Mouse (Mus musculus): ENCODE measurements around the gene Cant1.
A peak's percentile ranks its signal among the peaks of the same experiment; 100 is the strongest.

Cant1 gene

DNA sequence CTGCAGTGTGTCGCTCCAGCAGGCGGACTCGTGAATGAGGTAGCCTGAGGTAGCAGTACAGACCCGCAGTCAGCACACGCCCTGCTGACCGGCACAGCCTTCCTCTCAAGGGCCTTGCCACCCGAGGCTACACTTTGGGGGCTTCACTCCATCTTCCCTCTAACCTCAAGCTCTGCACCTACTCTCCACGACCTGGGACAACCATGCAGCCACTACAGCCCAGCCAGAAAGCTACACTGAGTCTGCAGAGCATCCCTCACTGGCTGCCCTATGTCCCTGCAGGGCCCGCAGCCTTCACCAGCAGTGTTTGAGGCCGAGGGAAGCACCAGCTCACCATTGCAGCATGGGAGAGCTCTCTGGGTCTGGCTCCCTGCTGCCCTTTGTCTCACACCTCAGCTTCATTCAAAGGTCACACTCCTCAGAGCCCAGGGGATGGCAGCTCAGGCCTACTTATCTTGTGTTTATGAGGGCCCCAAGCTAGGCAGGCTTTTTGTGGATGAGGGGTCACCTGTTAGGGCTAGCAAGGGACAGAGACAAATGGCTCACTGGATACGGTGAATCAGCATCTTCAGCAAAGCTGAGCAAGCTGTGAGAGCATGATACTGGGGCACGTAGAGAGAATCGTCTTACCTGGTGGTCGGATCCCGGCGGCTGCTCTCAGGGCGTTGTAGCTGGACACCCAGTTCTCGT is 10.7 kb downstream of the Cant1 start:
- DNase-seq (ENCODE audit: low spot score in 2 of 2) = peak in 1 of 2 experiments; percentile 17

DNA sequence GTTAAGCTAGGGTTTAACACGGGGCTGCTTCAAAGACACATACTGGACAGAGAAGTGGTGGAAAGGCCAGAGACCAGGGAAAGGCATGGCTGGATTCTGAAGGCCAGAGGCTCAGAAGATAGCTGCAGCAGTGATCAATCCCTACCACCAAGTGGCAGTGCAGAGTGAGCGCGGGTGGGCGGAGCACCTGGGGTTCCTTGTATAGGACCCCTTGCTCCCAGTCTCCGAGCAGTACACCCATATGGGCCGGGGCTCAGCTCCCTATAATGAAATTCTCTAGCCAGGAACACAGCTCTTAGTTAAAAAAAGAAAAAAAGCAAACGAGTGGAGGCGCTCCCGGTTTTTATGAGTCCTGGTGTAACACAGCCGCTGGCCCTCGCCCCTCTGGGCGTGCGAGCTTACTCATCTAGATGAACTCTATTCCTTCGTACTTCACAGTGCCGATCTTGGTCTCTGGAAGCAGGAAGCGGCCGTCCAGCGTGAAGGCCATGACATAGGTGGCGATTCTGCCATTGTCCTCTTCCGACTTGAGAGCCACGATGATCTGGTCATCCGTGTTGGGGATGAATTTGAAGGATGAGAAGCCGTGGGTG is 11.5 kb downstream of the Cant1 start:
- peak in 1 of 2 experiments; percentile 51 for DNase-seq (ENCODE audit: low spot score in 2 of 2)

DNA sequence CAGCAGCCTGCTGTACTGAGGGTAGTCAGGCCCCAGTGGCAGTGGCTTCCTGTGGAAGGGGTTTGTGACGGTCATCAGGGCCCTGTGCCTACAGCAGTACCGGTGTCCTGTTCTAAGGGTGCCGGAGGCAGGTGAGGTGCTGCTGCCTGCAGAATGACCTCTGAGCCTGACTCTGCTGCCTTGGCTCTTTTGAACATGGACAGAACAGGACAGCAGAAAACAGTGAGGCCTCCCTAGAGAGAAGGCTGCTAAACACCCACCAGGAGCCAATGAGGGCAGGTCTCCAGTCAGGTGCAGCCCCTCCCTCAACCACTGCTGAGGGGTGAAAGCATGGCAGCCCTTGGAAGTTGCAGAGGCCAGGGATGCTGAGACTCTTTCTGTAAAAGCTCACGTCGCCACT is 12.4 kb downstream of the Cant1 start:
- DNase-seq (ENCODE audit: low spot score in 2 of 2) = peak in 1 of 2 experiments; percentile 19

DNA sequence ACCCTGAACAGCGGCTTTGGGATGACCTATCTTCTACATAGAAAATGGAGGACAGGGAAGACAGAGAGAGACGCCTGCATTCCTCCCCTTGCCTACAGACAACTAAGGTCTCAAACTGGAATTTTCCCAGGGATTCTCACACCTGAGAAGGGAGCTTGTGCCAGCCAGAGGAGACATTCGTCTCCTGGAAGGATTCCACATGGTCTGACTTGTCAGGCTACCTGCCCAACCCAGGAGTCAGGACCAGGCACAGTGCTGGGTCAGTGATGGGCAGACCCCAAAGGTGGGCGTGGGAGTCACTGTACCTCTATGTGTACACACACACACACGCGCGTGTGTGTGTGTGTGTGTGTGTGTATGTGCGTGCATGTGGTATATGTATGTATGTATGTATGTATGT is 13.6 kb downstream of the Cant1 start:
- DNase-seq (ENCODE audit: low spot score in 2 of 2) = peak; percentile 18 to 22

DNA sequence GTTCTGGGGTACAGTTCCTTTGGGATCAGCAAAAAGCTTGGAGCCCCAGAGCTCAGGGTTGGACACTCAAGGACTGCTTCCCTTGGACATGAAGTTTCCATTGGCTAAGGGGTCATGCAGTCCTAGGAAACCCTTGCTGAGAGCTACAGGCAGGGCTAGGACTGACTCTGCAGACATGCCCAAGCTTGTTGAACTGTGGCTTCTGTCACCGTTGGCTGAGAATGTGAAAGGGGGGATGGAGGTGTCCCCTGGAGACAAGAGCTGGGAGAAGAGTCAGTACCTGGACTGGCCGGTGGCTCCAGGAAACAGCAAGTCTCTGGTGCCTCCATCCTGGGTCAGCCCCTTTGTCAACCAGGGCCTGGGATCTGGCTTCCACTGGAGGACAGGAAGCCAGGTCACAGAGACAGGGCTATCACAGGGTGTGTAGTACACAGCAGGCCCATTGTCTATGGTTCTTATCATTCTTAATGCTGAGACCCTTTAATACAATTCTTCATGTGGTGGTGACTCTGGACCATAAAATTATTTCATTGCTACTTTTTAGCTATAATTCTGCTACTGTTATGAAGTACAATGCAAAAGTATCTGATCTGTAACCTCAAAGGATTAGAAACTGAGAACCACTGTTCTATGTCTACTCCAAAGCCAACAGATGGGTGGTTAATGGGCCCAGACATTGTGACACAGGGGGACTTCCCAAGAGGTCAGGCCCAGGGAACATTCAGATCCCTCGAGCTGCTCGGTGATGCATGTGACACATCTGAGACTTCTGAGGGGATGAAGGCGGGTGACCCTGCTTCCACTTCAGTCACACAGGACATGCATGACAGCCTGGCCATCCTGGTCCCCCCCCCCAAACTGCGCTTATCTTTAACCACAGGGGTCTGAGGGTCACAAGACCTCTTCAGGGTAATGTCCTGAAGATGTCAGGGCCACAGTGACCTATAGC is 14.7 kb downstream of the Cant1 start:
- DNase-seq (ENCODE audit: low spot score in 2 of 2) = peak; percentile 16 to 20

DNA sequence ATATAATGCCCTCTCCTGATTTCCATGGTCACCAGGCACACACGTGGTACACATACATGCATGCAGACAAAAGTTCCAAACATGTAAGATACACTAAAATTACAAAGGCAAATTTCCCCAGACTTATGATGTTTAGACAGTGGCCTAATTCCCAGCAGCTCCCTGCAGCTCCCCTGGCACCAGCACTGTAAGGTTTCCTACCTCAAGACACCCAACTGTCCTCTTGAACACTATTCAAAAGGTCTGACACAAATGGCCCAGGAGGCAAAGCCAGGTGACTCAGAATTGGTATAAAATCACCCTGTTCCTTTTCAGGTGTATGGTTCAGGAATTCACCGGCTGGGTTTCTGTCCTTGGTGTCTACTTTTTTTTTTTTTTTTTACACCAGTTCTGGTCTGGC is 15.7 kb downstream of the Cant1 start:
- DNase-seq (ENCODE audit: low spot score in 2 of 2) = peak; percentile 10 to 17

DNA sequence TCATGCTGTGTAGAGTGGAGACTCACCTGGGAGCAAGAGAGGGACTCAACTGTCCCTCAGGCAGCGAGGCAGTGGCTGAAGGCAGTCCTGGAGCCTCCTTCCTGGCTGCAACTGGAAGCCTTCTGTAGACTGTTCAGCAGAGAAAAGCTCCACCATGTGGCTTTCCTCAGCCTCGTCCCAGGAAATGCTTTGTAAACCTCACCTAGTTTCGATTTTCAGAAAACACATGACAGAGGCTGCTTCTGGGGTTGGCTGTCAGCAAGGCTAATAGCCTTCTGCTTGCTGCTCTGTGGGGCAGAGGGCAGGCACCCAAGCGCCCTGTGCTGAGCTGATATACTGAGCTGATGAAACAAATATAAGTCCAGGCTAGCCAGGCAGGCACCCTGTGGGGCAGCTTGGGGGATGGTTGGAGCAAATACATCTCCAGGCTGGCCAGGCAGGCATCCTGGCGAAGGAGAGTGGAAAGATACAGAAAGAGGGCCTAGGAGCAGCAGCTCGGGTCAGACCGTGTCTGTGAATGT is 17.1 kb downstream of the Cant1 start, which contains the start of gene Lgals3bp:
TSS of gene Lgals3bp (minus strand) at position 333 of the 521 bp plus-strand sequence.
- DNase-seq (ENCODE audit: low spot score in 2 of 2) = peak; percentile 76 to 78

DNA sequence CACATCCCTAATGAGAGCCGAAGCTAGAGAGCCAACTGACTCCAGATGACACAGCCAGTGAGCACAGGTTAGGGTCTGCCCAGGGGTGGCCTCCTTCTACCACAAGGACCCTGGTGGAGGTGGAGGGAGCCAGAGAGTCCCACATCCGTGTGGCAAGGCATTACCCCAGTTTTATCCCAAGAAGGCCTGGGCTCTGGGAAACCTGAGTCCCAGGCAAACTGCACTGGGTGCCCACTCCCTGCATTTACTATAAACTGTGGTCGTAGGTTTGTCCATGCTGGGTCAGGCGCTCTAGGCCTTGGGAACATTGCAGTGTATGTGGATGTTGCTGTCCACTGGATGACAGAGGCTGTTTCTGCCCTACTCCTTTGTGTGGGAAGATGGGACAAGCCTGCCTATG is 17.7 kb downstream of the Cant1 start:
- peak; percentile 19 to 25 for DNase-seq (ENCODE audit: low spot score in 2 of 2)

DNA sequence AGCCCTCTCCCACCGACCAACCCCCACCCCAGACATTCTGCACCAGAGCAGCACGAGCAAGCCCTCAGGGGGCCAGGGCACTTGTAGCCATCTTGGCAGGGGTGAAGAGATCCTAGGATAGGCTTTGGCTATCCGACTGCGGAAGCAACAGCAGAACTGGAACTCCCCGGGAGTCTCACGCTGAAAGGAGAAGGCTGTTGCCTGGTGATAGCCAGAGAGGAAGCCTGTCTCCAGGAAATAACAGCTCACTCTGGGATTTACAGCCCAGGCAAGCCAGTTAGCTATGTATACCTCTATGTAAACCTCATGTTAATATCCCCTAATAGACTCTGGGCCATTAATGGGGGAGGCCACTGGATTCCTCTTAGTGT is 18.3 kb downstream of the Cant1 start:
- peak; percentile 43 to 56 for DNase-seq (ENCODE audit: low spot score in 2 of 2)

DNA sequence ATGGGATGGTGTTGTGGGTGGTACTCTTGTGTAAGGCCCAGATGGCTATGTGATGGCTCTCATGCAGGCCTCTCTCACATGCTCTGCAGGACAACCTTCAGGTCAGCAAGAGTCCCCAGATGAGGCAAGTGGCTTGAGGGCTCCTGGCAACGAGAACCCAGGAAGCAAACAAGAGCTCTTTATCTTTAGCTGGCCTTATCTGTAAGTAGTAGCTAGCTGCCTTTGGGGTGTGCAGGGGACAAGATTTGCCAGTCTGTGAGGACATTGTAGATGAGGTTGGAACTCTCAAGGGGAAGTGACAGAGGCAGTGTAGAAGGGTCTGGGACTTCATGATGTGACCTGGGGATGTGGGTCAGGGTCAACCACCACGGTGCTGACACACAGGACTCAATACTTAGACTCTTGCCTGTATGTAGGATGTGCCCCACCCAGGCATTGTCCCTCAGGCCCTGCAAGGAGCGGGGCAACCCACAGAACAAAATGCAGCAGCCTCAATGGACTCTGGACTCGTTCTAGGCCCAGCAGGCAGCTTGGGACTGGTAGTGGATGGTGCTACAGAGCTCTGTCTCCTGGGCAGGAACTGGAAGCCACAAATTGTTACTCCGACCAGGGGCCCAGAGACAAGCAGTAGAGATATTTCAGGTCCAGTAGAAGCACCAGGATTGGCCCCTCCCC is 18.9 kb downstream of the Cant1 start:
- peak; percentile 19 to 20 for DNase-seq (ENCODE audit: low spot score in 2 of 2)

DNA sequence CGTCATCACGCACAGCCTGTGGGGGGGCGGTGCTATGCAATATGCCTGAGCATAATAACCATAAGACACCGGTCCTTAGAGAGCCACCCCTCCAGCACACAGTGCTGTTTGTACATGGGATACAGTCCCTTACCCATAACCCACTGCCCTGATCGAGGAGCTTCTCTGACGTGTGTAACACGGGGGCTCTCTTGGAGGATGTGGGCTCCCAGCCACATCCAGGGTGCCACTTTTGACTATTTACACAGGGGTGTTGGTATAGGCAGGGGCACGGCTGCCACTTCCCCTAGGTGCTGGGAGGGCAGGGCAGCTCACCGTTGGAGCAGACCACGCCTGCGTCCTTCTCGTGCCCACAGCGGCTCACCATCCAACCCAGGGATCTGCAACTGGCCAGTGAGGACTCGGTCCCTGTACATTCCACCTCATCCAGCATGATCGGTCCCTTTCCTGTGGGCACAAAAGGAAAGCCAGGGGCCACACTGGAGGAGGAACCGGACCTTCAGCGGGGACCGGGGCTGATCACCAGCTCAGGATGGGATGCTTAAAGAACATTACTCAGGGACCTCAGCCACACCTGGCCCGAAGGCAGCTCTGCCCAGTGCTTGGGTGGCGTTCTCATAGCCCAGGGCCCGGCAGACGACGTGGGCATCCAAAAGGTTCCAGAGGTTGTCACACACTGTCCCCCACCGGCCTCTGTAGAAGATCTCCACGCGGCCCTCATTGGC is 20.9 kb downstream of the Cant1 start:
- DNase-seq (ENCODE audit: low spot score in 2 of 2) = peak in 1 of 2 experiments; percentile 18

DNA sequence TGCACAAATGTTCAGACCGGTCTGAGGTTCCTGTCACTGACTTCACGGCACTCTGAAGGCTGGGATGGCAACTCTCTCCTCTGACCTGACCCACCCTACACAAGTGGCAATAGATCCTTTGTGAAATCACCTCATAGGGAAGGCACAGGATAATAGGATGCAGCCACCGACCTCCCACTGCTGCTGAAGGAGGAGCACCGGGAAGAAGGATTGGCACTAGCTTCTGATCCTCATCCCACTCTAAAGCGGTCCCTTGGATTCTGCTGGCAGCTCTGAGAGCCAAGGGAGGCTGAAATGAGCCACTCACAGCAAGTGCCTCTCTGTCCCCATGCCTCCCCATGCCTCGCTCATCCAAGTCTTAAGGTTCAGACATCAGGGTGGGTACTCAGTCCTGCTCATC is 24.3 kb downstream of the Cant1 start:
- DNase-seq (ENCODE audit: low spot score in 2 of 2) = peak; percentile 20 to 25

DNA sequence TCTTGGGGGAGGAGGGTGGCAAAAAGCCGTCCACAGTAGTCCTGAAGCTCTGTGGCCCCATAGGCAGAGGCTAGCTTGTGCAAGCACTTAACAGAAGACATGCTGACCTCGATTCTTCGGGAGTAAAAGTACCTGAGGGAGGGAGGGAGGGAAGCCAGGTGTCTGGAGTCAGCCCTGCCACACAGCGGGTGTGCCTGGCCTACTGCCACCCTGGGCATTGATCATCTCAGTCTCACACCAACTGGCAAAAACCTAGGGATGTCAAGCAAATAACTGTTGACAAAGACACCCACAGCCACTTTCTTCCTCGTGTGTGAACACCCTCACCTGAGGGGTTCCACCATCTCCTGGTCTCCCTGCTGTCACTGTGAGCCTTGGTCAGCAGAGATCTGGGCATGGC is 24.9 kb downstream of the Cant1 start:
- peak; percentile 14 to 20 for DNase-seq (ENCODE audit: low spot score in 2 of 2)

DNA sequence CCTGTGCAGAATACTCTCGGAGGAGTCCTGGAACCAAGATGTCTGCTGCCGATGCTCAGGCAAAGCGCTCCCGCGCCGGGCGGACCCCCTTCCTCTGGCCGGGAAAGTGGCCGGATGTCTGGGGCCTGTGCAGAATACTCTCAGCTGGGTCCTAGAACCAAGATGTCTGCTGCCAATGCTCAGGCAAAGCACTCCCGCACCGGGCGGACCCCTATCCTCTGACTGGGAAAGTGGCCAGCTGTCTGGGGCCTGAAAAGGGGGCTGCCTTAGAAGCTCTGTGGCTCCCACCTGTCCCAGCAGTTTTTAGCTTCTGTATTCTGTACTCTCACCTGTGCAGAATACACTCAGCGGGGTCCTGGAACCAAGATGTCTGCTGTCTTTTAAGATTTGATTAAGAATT is 31.1 kb downstream of the Cant1 start:
- peak in 1 of 2 experiments; percentile 12 for DNase-seq (ENCODE audit: low spot score in 2 of 2)

DNA sequence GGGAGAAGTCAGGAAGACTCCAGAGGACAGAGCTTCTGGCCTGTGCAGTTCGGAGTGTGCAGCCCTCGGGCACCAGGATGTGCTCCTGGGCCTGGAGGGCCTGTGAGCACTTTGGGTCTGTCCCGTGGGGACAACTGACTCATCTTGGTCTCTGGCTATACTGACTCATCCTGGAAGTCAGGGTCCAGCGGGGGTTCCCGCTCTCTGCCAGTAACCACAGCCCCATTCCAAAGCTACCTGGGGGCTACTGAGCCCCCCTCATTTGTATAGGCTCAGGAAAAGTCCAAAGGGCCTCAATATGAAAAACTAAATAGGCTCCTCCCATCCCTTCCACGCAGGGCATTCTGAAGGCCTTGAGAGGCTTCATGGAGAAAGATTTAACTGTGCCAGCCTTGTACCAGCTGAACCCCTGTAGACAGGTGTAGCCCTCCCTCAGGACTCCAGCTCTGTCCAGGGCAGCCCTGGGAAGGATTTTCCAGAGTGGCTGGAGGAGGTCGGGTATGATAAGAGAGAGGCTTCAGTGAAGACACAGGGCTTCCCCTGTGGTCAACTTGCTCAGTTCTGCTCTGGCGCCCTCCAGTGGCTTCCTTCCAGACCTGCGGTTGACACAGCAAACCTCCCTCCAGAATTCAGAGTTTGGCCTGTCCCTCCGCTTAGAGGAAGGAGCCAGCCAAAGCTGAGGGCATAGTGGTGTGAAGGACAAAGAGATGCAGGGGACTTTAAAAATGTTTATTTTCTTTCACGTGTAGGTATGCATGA is 39.5 kb downstream of the Cant1 start:
- DNase-seq (ENCODE audit: low spot score in 2 of 2) = peak; percentile 75 to 91

DNA sequence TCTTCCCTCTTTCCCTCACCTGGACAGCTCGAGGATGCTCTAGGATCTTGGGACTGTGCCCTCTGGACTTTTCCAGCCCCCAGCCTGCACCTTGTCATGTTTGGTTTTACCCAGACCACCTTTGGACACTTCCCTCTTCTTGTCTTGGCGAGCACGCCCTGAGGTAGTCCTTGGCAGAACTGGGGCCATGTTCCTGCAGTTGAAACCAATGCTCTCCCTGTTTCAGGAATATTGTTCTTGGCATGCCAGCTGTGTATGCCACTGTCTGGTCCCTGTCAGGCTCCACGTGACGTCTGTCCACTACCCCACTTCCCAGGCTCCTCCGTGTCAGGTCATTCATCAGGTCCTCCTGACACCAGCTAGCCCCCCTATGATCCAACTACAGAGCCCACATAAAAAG is 40.2 kb downstream of the Cant1 start:
- DNase-seq (ENCODE audit: low spot score in 2 of 2) = peak in 1 of 2 experiments; percentile 16

DNA sequence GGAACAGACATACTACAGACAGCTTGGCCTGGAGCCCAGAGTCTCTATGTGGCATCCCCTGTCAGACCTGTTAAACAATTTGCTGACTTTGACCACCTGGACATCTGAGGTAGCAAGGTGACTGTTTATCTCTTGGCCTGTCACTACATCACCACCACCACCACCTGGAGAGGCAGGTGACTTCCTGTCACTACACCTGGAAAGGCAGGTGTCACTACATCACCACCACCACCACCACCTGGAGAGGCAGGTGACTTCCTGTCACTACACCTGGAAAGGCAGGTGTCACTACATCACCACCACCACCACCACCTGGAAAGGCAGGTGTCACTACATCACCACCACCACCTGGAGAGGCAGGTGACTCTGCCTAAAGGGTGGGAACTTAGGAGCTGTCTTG is 42.6 kb downstream of the Cant1 start:
- DNase-seq (ENCODE audit: low spot score in 2 of 2) = peak in 1 of 2 experiments; percentile 15

DNA sequence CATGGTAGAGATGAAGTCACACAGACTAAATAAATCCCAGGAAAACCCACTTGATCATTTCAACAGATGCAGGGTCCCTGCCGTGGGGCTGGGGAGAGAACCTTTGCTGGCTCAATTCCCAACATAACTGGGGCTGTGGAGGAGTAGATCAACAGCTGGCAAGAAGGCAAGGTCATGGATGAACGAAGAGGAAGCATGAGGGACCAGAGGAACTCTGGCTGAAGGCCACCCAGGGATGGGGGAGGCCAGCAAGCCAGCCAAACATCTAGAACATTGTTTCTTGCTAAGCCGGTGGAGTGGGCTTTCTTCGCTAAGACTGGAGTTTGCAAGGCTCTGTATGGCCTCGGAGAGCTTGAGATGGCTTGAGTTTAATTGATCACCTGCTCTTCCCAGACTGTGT is 43.0 kb downstream of the Cant1 start:
- DNase-seq (ENCODE audit: low spot score in 2 of 2) = peak in 1 of 2 experiments; percentile 18

DNA sequence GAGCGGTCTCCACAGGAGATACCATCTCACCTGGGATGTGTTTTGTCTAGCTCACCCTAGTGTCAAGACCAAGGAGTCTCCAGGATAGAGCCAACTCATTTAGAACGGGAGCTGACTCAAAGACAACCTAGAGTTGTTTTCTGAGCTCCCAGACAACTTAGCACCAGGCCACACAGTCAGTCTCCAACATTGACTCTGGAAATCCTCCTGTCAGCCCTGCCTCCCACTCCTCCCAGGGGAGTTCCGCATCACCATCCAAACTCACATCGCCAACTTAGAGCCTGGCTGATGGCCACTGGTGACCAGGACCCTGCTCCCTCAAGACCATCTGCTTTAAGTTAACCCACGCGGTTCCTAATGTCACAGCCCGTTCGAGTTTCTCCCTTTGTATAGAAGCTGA is 43.4 kb downstream of the Cant1 start:
- peak in 1 of 2 experiments; percentile 12 for DNase-seq (ENCODE audit: low spot score in 2 of 2)

DNA sequence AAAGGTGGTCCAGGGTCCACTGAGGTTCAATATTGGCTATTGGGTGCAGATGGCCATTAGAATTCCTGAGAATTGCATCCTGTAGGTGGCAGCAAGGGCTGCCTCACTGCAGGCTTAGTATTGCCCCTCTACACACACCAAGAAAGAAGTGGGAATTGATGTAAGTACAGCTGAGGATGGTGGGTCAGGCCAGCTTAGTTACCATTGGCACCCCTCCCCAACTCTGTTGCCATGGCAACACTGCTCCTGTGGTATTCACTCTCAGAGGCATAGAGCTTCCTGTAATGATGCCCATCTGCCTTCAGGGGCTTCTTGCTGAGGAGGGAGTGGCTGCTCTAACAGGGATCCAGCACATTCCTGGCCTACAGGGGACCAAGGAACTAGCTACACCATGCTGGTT is 43.9 kb downstream of the Cant1 start:
- DNase-seq (ENCODE audit: low spot score in 2 of 2) = peak; percentile 78 to 81

All from right cerebral cortex, postnatal 10 days (tissue).